Mouse (Mus musculus) B cell, adult 2 months (primary cell): Measurements from ENCODE around the gene Fgfr2.

Experiments
- DNase-seq, 2 experiments: peaks; one replicate each; pipeline ENCODE4 v3.0.0; 2022

The Fgfr2 gene

GRCm38 (mm10) chr7:132795141-132795540 lies 328.0 kb downstream of the Fgfr2 start:
- no peak for DNase-seq

- DNase-seq, result no peak
Measured at GRCm38 (mm10) chr7:132793467-132793866, 329.7 kb downstream of the Fgfr2 start.

- no peak for DNase-seq
Measured at GRCm38 (mm10) chr7:132790447-132791219, 332.5 kb downstream of the Fgfr2 start.

- no peak for DNase-seq
Measured at GRCm38 (mm10) chr7:132788826-132789225, 334.3 kb downstream of the Fgfr2 start.

GRCm38 (mm10) chr7:132787496-132788190 lies 335.5 kb downstream of the Fgfr2 start:
- DNase-seq, result no peak

GRCm38 (mm10) chr7:132787022-132787421 lies 336.1 kb downstream of the Fgfr2 start:
- DNase-seq, result no peak

GRCm38 (mm10) chr7:132786522-132786921 lies 336.6 kb downstream of the Fgfr2 start:
- no peak for DNase-seq

GRCm38 (mm10) chr7:132786011-132786410 lies 337.1 kb downstream of the Fgfr2 start:
- no peak for DNase-seq

GRCm38 (mm10) chr7:132784101-132784500 lies 339.0 kb downstream of the Fgfr2 start:
- no peak for DNase-seq

- DNase-seq, result no peak
Measured at GRCm38 (mm10) chr7:132781850-132782249, 341.3 kb downstream of the Fgfr2 start.

- DNase-seq, result no peak
Measured at GRCm38 (mm10) chr7:132781130-132781814, 341.9 kb downstream of the Fgfr2 start.

GRCm38 (mm10) chr7:132780611-132781010 lies 342.5 kb downstream of the Fgfr2 start:
- no peak for DNase-seq

- no peak for DNase-seq
Measured at GRCm38 (mm10) chr7:132778630-132779029, 344.5 kb downstream of the Fgfr2 start.

- no peak for DNase-seq
Measured at GRCm38 (mm10) chr7:132777728-132778453, 345.3 kb downstream of the Fgfr2 start.

GRCm38 (mm10) chr7:132777117-132777516 lies 346.0 kb downstream of the Fgfr2 start:
- DNase-seq, result no peak

- no peak for DNase-seq
Measured at GRCm38 (mm10) chr7:132776338-132777111, 346.6 kb downstream of the Fgfr2 start.

GRCm38 (mm10) chr7:132775922-132776321 lies 347.2 kb downstream of the Fgfr2 start:
- DNase-seq, result no peak

GRCm38 (mm10) chr7:132775333-132775732 lies 347.8 kb downstream of the Fgfr2 start:
- DNase-seq, result no peak

GRCm38 (mm10) chr7:132773011-132773705 lies 350.0 kb downstream of the Fgfr2 start:
- DNase-seq, result no peak

- DNase-seq, result no peak
Measured at GRCm38 (mm10) chr7:132772440-132772839, 350.7 kb downstream of the Fgfr2 start.
